Mouse (Mus musculus) lung, adult 2 months (tissue): ENCODE results near the gene Tmcc3. TPM values are rescaled to one million over a fixed set of nuclear protein-coding genes. Genes with fewer than 3 reads are reported as not detected.
A peak's percentile ranks its signal among the peaks of the same experiment; 100 is the strongest.

Experiments
- DNase-seq: peaks from one replicate; pipeline ENCODE4 v3.0.0; 2022
- H3K4me1 ChIP-seq: fragments of 200-500 bp; 2 replicates; pipeline ENCODE4 v1.6.1; 2011; ENCODE audit warnings: low read length; ENCODE audit not compliant: control insufficient read depth, insufficient read depth
- H3K4me3 ChIP-seq: fragments of 200-500 bp; replicated peaks from 2 replicates; pipeline ENCODE3; 2011; ENCODE audit warnings: low read depth, mild to moderate bottlenecking, control low read depth, low read length; ENCODE audit errors: extremely low read depth
- CTCF ChIP-seq: fragments of 200-500 bp; IDR thresholded peaks from 2 replicates; pipeline ENCODE4 v1.5.1; 2011; ENCODE audit warnings: mild to moderate bottlenecking, low read length, control low read depth; ENCODE audit not compliant: insufficient read depth
- POLR2A ChIP-seq: fragments of 200-500 bp; IDR thresholded peaks from 2 replicates; pipeline ENCODE4 v1.6.1; 2011; ENCODE audit warnings: low read depth, mild to moderate bottlenecking, control low read depth, low read length, borderline replicate concordance; ENCODE audit errors: extremely low read depth
- WGBS: fragments of 180-500 bp; shearing (Covaris S2); methylation state at CpG from one replicate; pipeline ENCODE4 v1.1.7; 2018; 5-methylcytosine and 5-hydroxymethylcytosine counted together
- polyA plus RNA-seq: library from polyadenylated mRNA; depleted of rRNA; stranded (reverse); fragments of >200 nt; gene quantifications from 2 replicates; pipeline ENCODE4 v1.2.3, GENCODE M21; 2012

Gene Tmcc3
- polyA plus RNA-seq, 1 experiment, result 46.8 TPM

DNA sequence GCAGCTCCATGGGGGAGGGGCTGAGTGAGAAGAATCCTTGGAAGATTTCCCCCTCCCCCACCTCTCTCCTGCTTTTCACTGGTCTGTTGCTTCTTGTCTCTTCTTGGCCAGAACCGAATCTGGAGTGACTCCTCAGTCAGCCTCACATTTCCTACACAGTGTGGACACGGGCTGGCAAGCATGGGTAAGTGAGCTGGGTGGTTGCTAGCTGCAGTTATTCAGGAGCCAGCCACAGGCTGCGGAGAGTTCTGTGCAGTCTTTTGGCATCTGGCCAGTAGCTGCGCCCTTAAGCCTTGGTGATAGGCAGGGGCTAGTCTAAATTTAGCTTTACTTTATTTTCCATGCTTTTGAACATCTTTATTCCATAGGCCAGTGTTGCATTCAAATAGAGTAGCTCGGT, 18.2 kb downstream of the Tmcc3 start:
- WGBS, result 31% methylated on average over 5 of the region's 5 CpGs
- DNase-seq, result no peak
- Histone ChIP-seq H3K4me3 (no peak overlapping the region), H3K4me1 (no peaks in the 10 kb centered on the region)
- TF ChIP-seq POLR2A (no peak), CTCF (no peak)

DNA sequence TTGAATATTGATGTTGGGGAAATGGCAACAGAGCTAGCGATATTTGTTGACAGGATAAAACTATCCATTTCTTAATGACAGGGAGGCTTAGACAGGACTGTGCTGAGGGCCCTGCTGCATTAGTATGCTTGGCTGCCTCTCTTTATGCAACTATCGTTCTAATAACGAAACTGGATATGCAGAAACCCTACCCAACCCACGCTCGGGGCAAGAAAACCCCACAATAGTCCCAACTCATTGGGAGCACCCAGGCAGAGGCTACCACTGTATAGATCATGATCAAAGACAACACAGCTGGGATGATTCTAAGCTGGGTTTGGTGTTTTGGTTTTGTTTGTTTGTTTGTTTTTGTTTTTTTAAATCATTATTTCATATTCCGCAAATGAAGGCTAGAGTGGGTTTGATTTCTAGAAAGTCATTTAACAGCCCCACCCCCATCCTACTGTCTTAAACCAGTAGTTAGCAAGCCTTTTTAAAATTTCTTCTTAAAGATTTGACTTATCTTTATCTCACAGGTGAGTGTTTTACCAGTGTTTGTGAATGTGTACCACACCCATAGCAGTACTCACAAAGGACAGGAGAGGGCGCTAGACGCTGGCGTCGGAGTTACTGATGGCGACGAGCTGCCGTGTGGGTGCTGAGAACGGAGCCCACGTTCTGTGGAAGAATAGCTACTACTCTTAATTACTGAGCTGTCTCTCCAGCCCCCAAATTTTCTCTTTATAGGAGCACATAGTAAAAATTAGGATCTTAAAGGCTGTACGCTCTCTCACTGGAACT, 20.8 kb downstream of the Tmcc3 start:
- Histone ChIP-seq H3K4me1 (no peaks in the 10 kb centered on the region), H3K4me3 (no peak overlapping the region)
- WGBS, result 86% methylated on average over 16 of the region's 16 CpGs
- TF ChIP-seq CTCF (peak; percentile 28), POLR2A (no peak)
- no peak for DNase-seq

DNA sequence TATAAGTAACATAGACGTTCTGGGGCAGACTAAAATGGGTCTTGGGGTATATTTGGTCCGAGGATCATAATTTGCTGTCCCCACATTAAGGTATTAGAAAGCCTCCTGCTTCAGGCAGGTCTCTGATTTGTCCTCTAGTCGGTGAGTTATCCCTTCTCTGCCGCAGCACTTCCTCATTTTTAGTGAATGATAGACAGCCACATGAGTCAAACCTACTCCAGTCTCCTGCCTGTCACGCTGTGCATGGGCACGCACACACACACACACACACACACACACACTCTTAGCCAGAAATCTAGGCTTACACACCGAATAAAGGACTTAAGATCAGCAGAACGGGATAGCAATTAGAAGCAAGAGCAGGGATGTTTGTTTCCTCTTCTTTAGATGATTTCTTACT, 21.6 kb downstream of the Tmcc3 start:
- no peak overlapping the region for H3K4me3 ChIP-seq
- WGBS, result 72% methylated on average over 8 of the region's 8 CpGs
- H3K4me1 ChIP-seq, result no peaks in the 10 kb centered on the region
- TF ChIP-seq CTCF (no peak), POLR2A (no peak)
- no peak for DNase-seq

DNA sequence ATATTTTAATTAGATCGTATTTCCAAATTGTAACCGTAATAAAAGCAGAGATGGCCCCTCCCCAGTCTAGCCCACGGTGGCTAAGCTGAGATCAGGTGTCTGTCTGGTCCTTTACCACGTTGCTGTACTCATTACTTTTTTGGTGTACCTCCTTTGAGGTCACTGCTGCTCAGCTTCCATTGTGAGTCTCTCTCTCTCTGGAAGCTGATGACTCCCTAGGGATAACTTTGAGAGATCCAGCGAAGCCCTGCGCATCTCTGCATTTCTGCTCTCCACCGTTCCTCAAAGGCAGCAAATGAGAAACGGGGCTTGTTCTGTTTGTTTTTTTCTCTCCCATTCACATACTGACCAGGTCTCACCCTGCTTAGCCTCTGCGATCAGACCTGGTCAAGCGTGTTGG, 23.3 kb downstream of the Tmcc3 start:
- no peak overlapping the region for H3K4me3 ChIP-seq
- 79% methylated on average over 10 of the region's 10 CpGs for WGBS
- TF ChIP-seq POLR2A (no peak), CTCF (no peak)
- no peak for DNase-seq
- H3K4me1 ChIP-seq, result no peaks in the 10 kb centered on the region

DNA sequence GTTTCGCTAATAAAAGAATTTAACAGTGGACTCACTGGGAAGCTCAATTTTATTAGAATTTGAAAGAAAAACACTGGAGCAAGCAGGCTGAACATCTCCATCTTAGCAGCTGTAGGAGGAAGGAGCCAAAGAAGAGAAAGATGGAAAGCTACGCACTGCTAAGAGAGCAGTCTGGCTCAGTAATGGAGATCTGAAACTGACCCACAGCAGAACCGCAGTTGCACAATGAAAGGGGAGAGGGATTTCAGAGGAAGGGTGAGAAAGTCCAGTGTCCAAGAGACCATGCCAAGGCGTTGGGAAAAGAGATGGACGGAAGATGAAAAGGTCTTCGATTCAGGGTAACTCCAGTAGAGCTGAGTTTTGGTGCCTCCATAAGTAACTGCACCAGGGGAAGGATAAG, 24.3 kb downstream of the Tmcc3 start:
- DNase-seq, result no peak
- no peak overlapping the region for H3K4me3 ChIP-seq
- TF ChIP-seq CTCF (no peak), POLR2A (no peak)
- no peaks in the 10 kb centered on the region for H3K4me1 ChIP-seq
- 79% methylated on average over 6 of the region's 6 CpGs for WGBS

DNA sequence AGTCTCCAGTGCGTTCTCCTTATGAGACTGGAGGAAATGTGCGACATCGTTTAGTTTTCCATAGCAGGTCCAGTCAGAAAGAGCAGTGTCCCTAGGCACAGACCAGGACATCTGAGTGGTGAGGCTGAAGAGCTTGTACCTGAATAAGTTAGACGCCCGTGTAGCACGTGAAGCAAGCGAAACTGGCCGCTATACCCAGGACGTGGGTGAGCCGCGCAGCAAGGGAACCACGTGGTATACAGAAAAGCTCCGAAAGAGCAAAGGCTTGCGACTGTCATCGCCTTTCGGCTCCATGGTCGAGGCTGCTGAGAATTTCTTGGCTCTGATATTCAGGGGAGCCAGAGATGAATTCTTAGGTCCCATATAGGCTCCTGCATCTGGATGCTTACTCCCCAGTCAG, 29.8 kb downstream of the Tmcc3 start:
- Histone ChIP-seq H3K4me1 (no peaks in the 10 kb centered on the region), H3K4me3 (no peak overlapping the region)
- TF ChIP-seq CTCF (no peak), POLR2A (no peak)
- WGBS, result 69% methylated on average over 17 of the region's 17 CpGs
- no peak for DNase-seq

DNA sequence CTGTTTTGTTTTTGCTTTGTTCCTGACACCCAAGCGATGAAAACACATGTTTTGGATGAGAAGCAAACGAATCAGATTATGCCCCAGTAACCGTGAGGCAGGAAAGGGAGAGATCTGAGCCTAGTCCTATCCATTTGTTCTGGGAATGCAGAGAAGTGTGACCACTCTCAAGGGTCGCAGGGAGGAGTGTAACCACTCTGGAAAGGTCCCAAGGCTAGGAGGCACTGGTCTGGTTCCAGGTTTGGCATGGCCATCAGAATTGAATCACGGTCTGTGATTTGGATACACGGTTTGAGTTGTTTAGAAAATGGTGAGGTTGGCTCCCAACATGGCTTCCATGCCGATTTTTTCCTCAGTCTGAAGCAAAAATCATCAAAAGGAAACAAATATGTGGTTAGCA, 30.5 kb downstream of the Tmcc3 start:
- no peaks in the 10 kb centered on the region for H3K4me1 ChIP-seq
- no peak for DNase-seq
- 75% methylated on average over 7 of the region's 7 CpGs for WGBS
- H3K4me3 ChIP-seq, result no peak overlapping the region
- TF ChIP-seq POLR2A, result no peak
- TF ChIP-seq CTCF, result no peak

DNA sequence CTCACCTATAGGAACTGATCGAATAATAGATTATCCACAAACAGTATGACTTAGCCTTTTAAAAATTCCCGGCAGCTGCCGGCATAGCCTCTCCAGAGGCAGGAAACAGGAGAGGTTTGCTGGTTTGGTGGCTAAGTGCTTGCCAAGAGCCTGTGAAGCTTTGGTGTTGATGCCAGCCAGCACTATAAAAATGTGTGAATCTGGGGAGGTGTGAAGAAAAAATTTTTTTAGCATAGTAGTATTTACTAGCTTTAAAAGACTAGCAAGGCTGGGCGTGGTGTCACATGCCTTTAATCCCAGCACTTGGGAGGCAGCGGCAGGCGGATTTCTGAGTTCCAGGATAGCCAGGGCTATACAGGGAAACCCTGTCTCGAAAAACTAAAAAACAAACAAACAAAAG, 31.8 kb downstream of the Tmcc3 start:
- Histone ChIP-seq H3K4me3 (no peak overlapping the region), H3K4me1 (no peaks in the 10 kb centered on the region)
- WGBS, result 69% methylated on average over 7 of the region's 7 CpGs
- TF ChIP-seq CTCF, result no peak
- DNase-seq, result no peak

DNA sequence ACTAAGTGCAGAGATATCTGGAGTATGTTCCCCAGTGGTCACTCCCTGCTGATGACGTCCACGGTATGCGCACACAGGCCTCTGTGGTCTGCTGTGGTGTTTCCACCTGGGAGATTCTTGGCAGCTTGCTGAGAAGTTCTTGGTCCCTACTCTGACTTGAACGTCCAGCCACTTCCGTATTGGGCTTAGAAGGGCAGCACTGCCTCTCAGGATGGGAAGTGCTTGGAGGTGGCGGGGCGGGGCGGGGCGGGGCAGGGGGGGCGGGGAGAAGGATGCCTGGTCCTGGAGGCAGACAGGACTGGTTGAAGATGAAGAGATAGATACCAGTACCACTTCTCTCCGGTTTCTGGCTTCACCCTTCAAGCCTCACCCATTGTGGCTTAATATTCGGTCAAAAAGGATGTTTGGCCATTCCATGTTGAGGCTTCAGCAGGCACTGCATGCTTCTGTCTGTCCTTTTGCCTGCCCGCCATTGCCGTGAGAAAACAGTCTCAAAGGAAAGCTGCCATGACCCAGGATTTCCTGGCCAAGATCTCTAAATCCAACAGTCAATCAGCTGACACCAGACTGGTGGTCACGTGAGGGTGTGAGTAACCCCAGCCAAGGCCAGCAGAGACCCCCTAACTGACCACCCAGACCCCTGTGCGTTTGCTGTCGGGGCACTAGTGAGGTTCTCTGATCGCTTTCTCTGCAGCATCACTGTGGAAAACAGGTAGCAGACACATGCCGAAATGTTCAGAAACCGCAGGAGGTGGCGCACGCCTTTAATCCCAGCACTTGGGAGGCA, 33.1 kb downstream of the Tmcc3 start:
- Histone ChIP-seq H3K4me1 (peaks cover 1% of the 10 kb centered on the region), H3K4me3 (no peak overlapping the region)
- 56% methylated on average over 22 of the region's 22 CpGs for WGBS
- TF ChIP-seq POLR2A, result no peak
- no peak for TF ChIP-seq CTCF
- no peak for DNase-seq

DNA sequence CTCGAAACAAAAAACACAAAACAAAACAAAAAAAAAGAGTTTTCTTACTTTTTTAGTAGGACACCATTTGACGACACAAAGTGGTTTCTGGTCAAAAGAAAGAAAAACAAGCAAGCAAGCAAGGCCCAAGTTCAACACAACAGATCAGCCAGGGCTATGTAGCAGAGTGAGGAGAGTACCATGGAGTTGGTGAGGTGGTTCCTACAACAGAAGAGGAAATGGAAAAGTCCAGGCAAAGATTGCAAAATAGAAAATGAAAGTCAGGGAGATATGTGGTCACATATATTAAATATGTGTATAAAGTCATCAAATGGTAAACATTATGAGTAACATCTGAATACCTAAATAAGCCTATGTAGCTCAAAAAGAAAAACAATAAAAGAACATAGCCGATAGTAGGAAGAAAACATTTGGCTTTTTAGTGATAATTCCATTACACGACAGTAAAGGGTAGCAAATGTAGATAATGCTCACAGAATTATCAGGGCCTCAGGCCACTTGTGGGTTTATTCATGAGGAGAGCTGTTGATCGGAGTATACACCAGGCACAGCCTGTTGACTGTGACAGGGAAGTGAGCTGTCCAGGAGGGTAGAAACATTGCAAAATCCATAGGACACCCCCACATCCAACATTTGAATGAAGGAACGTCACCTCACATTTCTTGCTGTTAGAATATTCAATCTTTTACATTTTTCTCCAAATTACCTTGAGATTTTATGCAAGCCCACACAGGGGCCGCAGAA, 33.9 kb downstream of the Tmcc3 start:
- TF ChIP-seq POLR2A, result no peak
- no peak for TF ChIP-seq CTCF
- no peak for DNase-seq
- Histone ChIP-seq H3K4me3 (no peak overlapping the region), H3K4me1 (peaks cover 8% of the 10 kb centered on the region)
- 88% methylated on average over 7 of the region's 7 CpGs for WGBS
